Mouse (Mus musculus) adrenal gland (tissue): ENCODE data around the gene Alkbh4.
"Not testable (repeated sequence)": the region's sequence is repeated elsewhere in the genome, so short reads cannot be mapped to it uniquely, and the experiment has no call there.

Experiments used
- intact Hi-C: fragments of 180-260 bp; cut with DNase I; formaldehyde crosslinking; loops from one replicate; pipeline ENCODE4 v1.15.1; 2025
- long read RNA-seq, 2 experiments: library from polyadenylated mRNA; unstranded; transcript quantifications; one replicate each; pipeline ENCODE4 v2.0.0; 2020; ENCODE audit warnings: borderline replicate concordance in 1 of 2; ENCODE audit not compliant: insufficient replicate concordance in 1 of 2

Gene Alkbh4
- long read RNA-seq, experiment 1, transcript Alkbh4-201 (3 exons, 1,773 nt), result major isoform, 9 of 11 reads
- long read RNA-seq, experiment 1, partial matches to known transcripts, result 0 of 11 reads
- long read RNA-seq, experiment 1, other reads (novel, unspliced or antisense), result 0 of 11 reads
- long read RNA-seq, experiment 2, transcript Alkbh4-201 (3 exons, 1,773 nt), result major isoform, 6 of 8 reads
- long read RNA-seq, experiment 2, partial matches to known transcripts, result 0 of 8 reads
- long read RNA-seq, experiment 2, other reads (novel, unspliced or antisense), result 1 of 8 reads

GRCm38 (mm10) chr5:136135571-136136291 is at the start of gene Alkbh4, which contains the start of gene Lrwd1:
Gene Alkbh4 (plus strand): TSS chr5:136136146.
Gene Lrwd1 (minus strand): TSS chr5:136136074.
- intact Hi-C loops, result loop anchor here (2.0 to 5.0 kb wide), 2 partner anchors 33 to 52 kb away; no protein-coding TSS in a partner anchor

GRCm38 (mm10) chr5:136086290-136086689 is 49.7 kb upstream of the Alkbh4 start:
- intact Hi-C loops, result no loop called here

GRCm38 (mm10) chr5:136088821-136089575 is 46.9 kb upstream of the Alkbh4 start:
- intact Hi-C loops, result no loop called here

DNA sequence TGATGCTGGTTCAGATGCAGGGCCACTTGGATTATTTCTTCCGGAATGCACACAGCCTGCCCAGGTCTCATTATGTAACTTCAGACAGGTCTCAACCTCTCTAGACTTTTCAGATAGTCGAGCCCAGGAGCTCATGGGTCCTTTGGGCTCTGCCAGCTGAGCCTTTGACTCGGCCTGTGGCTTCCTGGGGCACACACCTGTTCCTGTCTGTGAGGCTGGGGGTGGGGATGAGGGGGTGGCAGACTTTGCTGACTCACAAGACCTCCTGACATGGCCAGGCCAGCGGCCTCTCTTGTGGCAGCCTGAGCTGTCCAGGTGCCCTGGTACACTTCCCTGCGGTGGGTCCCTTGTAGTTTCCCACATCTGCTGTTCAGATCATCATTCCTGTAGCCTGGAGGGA is 44.0 kb upstream of the Alkbh4 start:
- intact Hi-C loops, result no loop called here

- intact Hi-C loops, result no loop called here
Observed at GRCm38 (mm10) chr5:136094249-136095010, 41.5 kb upstream of the Alkbh4 start.

DNA sequence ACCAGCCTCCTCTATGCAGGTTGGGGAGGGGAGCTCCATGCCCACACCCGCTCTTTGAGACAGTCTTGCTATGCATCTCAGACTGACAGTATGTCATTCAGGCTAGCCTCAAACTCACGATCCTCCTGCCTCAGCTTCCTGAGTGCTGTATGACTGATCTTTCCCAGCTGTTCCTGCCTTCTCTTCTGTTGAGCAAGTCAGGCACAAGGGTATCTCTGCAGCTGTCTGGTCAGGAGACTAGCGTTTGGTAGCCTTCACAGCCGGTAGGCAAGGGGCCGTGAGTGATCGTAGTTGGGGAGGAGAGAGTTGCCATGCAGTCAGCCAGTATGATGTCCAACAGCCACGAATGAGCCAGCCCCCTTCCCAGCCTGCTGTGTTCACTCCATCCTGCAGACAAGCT is 40.9 kb upstream of the Alkbh4 start:
- intact Hi-C loops, result no loop called here

DNA sequence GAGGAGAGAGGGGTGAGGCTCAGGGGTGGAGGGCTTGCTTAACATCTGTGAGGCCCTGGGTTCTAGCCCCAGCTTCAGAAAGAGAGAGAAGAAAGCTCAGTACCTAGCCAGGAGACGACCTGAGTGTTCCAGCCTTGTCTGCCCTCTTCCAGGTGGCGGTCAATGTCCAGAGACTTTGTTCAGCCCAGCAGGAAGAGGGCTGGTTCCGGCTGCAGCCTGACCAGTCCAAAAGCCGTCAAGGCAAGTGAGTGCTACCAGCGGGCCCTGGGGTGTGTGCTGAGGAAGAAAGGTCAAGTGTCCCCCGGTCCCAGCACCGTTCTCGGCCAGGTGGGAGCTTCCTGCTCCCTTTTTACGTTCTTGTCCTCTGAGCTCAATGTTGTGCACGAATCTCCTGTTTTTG is 37.4 kb upstream of the Alkbh4 start:
- intact Hi-C loops, result no loop called here

GRCm38 (mm10) chr5:136102099-136102820 is 33.7 kb upstream of the Alkbh4 start:
- intact Hi-C loops, result loop anchor here (2.0 kb wide), 1 partner anchor 35 kb away; the partner anchor contains the start of genes Alkbh4 and Lrwd1

- intact Hi-C loops, result no loop called here
Observed at GRCm38 (mm10) chr5:136104511-136104910, 31.4 kb upstream of the Alkbh4 start.

GRCm38 (mm10) chr5:136108486-136108885 is 27.5 kb upstream of the Alkbh4 start:
- intact Hi-C loops, result no loop called here

DNA sequence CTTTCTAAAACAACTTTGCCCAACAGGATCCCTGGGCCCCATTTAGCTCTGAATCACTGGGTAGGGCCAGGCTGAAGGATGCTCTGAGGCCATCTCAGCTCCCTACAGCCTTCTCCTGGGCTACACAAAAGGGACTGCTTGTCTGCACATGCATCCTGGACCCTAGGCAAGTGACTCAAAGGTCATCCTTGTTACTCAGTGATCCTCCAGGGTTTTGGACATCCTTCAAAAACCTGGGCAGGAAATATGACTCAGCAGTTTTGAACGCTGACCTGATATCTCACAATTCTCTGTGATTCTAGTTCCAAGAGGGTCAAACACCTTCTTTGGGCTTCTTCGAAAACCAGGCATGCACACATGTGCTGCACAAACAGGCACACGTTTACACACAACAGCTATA is 26.9 kb upstream of the Alkbh4 start:
- intact Hi-C loops, result no loop called here

DNA sequence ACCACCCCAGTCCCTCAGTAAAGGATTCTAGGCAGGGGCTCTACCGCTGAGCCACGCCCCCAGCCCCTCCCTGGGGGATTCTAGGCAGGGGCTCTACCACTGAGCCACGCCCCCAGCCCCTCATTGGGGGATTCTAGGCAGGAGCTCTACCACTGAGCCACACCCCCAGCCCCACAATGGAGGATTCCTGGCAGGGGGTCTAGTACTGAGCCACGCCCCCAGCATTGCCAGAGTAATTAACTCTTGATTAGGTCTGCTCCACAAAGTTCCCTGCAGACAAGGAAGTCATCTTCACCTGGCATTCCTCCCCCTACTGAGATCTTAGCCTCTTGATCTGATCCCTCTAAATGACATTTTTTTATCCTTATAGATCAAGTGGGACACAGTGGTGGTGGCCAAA is 22.4 kb upstream of the Alkbh4 start:
- intact Hi-C loops, result not testable (repeated sequence)

DNA sequence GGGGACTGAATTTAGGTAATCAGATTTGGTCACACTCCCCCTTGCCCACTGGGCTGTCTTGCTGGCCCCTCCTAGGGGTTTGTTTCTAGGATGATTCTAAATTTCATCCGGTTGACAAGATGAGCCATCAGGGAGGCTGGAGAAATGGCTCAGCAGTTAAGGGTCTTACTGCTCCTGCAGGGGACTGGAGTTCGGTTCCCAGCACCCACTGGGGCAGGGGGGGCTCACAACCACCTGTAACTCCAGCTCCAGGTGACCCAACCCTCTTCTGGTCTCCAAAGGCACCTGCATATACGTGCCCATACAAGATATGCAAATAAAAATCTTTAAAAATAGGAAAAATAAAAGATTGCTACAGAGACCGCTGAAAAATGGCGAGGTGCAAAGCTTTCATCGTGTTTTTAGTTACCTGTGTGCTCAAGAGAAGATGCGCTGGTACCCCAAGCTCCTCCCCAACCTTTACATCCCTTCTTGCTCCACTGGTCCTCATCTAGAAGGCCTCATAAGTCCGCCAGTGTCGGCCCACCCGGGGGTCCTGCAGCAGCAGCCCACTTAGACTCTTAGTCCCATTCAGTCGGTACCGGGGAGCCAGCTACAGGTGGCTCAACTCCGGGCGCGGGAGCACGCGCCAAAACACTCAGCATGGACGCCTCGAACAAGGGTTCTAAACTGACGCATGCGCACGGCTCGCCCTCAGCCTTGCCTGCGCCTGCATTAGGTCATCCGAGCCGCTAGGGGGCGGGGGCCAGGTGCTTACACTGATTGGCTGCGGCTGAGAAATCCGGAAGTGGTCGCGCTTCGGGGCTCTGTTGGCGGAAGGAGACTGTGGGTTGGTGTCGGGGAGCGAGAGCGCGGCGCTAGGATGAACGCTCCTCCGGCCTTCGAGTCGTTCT is 19.8 kb upstream of the Alkbh4 start, which contains the start of gene Polr2j:
Polr2j (plus strand) TSS at position 741 of the 893 bp plus-strand sequence.
- intact Hi-C loops, result no loop called here

DNA sequence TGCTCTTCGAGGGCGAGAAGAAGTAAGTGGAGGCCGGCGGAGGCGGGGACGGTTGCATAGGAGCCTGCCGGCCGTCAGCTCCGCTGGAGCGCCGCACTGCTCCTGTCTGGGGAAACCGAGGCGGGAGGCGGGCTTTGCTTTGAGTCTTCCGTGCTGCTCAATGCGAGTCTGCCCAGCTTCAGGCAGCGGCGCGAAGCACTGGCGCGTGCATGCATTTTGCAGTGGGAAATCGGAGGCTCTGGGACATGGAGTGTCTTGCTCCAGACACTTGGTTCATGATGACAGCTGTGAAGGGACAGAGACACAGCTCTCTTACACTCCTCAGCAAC is 19.2 kb upstream of the Alkbh4 start:
- intact Hi-C loops, result no loop called here

GRCm38 (mm10) chr5:136122165-136122564 is 13.8 kb upstream of the Alkbh4 start:
- intact Hi-C loops, result no loop called here

DNA sequence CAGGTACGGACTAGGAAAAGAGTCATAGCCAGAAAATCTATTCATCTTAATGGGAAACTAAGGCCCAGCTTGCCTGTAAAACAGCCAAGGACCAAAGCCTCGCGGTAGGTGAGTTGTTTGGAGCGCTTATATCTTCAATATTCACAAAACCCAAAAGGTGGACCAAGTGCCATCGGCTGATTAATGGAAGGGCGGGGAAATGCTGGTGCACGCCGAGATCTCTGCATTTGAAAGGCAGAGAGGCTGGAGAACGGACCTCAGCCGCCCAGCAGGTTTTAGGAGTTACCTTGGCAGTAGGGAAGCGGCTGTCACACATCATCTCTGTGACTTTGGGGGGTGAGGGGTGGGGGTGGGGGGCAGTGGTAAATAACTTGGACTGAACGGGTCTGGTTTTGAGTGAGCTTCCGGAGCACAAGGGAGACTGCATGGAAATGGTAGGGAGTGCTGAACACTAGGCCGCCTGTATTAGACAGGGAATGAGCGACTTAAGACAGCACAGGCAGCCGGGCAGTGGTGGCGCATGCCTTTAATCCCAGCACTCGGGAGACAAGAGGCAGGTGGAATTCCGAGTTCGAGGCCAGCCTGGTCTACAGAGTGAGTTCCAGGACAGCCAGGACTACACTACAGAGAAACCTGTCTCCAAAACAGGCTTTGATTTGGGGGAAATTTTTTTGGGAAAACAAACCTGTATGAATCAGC is 495 bp downstream of the Alkbh4 start:
- intact Hi-C loops, result loop anchor here (2.0 to 5.0 kb wide), 2 partner anchors 34 to 51 kb away; no protein-coding TSS in a partner anchor

DNA sequence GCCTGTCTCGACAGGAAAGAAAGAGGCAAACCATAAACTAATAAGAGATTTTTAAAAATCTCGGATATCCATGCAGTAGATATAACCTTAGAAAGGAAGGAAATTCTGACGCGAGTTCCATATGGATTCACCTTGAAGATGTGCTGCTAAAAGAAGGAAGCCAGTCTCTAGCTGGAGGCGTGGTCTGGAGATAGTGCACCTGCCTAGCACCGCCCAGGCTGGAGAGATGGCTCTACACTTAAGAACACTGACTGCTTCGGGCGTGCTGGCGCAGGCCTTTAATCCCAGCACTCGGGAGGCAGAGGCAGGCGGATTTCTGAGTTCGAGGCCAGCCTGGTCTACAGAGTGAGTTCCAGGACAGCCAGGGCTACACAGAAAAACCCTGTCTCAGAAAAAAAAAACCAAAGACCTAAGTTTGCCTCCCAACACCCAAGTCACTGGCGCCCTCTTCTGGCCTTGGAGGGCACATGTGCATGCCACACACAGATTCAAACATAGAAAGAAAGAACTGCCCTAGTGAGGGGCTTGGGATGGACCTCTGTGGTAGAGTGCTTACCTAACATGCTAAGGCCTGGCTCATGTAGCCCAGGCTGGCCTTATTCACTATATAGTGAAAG is 1.8 kb downstream of the Alkbh4 start:
- intact Hi-C loops, result loop anchor here (2.0 to 5.0 kb wide), 2 partner anchors 35 to 50 kb away; no protein-coding TSS in a partner anchor

- intact Hi-C loops, result loop anchor here (5.0 kb wide), 1 partner anchor 48 kb away; no protein-coding TSS in a partner anchor
Observed at GRCm38 (mm10) chr5:136139393-136139792, 3.4 kb downstream of the Alkbh4 start.
